Mouse (Mus musculus): Measurements from ENCODE around the gene Mrgprg. TPM values are rescaled to one million over a fixed set of nuclear protein-coding genes. Genes with fewer than 3 reads are reported as not detected.

Mrgprg gene
- not detected in 2 replicates for total RNA-seq (2017)

GRCm38 (mm10) chr7:143766893-143767292 is at the start of gene Mrgprg:
Mrgprg (minus strand) TSS chr7:143766993.
- ATAC-seq (replicated peaks in 1 of 2; ENCODE audit: insufficient read depth in 1 of 2, low FRiP score in 2 of 2, low TSS enrichment in 1 of 2, low read depth in 1 of 2, poor library complexity in 2 of 2, severe bottlenecking in 2 of 2) = no peak

- ATAC-seq (replicated peaks in 1 of 2; ENCODE audit: insufficient read depth in 1 of 2, low FRiP score in 2 of 2, low TSS enrichment in 1 of 2, low read depth in 1 of 2, poor library complexity in 2 of 2, severe bottlenecking in 2 of 2) = peak in 1 of 2 experiments; percentile 20; a peak in 1 of 4 replicates
Measured at GRCm38 (mm10) chr7:143808909-143809308, 42.1 kb upstream of the Mrgprg start.

GRCm38 (mm10) chr7:143805199-143805624 is 38.4 kb upstream of the Mrgprg start:
- ATAC-seq (replicated peaks in 1 of 2; ENCODE audit: insufficient read depth in 1 of 2, low FRiP score in 2 of 2, low TSS enrichment in 1 of 2, low read depth in 1 of 2, poor library complexity in 2 of 2, severe bottlenecking in 2 of 2) = no peak

GRCm38 (mm10) chr7:143801195-143802065 is 34.6 kb upstream of the Mrgprg start:
- no peak for ATAC-seq (replicated peaks in 1 of 2; ENCODE audit: insufficient read depth in 1 of 2, low FRiP score in 2 of 2, low TSS enrichment in 1 of 2, low read depth in 1 of 2, poor library complexity in 2 of 2, severe bottlenecking in 2 of 2)

GRCm38 (mm10) chr7:143800770-143801169 is 34.0 kb upstream of the Mrgprg start:
- no peak for ATAC-seq (replicated peaks in 1 of 2; ENCODE audit: insufficient read depth in 1 of 2, low FRiP score in 2 of 2, low TSS enrichment in 1 of 2, low read depth in 1 of 2, poor library complexity in 2 of 2, severe bottlenecking in 2 of 2)

- ATAC-seq (replicated peaks in 1 of 2; ENCODE audit: insufficient read depth in 1 of 2, low FRiP score in 2 of 2, low TSS enrichment in 1 of 2, low read depth in 1 of 2, poor library complexity in 2 of 2, severe bottlenecking in 2 of 2) = no peak
Measured at GRCm38 (mm10) chr7:143798783-143799182, 32.0 kb upstream of the Mrgprg start.

GRCm38 (mm10) chr7:143793121-143793520 is 26.3 kb upstream of the Mrgprg start:
- peak; percentile 65 to 66 for ATAC-seq (replicated peaks in 1 of 2; ENCODE audit: insufficient read depth in 1 of 2, low FRiP score in 2 of 2, low TSS enrichment in 1 of 2, low read depth in 1 of 2, poor library complexity in 2 of 2, severe bottlenecking in 2 of 2)

- ATAC-seq (replicated peaks in 1 of 2; ENCODE audit: insufficient read depth in 1 of 2, low FRiP score in 2 of 2, low TSS enrichment in 1 of 2, low read depth in 1 of 2, poor library complexity in 2 of 2, severe bottlenecking in 2 of 2) = no peak
Measured at GRCm38 (mm10) chr7:143792336-143792985, 25.7 kb upstream of the Mrgprg start.

- peak; percentile 41 to 59; a peak in 3 of 4 replicates for ATAC-seq (replicated peaks in 1 of 2; ENCODE audit: insufficient read depth in 1 of 2, low FRiP score in 2 of 2, low TSS enrichment in 1 of 2, low read depth in 1 of 2, poor library complexity in 2 of 2, severe bottlenecking in 2 of 2)
Measured at GRCm38 (mm10) chr7:143783996-143784829, 17.4 kb upstream of the Mrgprg start, which contains the start of gene Mrgpre. Mrgpre (minus strand) TSS chr7:143784500.

GRCm38 (mm10) chr7:143783378-143783995 is 16.7 kb upstream of the Mrgprg start:
- ATAC-seq (replicated peaks in 1 of 2; ENCODE audit: insufficient read depth in 1 of 2, low FRiP score in 2 of 2, low TSS enrichment in 1 of 2, low read depth in 1 of 2, poor library complexity in 2 of 2, severe bottlenecking in 2 of 2) = no peak

- ATAC-seq (replicated peaks in 1 of 2; ENCODE audit: insufficient read depth in 1 of 2, low FRiP score in 2 of 2, low TSS enrichment in 1 of 2, low read depth in 1 of 2, poor library complexity in 2 of 2, severe bottlenecking in 2 of 2) = no peak
Measured at GRCm38 (mm10) chr7:143777375-143777774, 10.6 kb upstream of the Mrgprg start.

GRCm38 (mm10) chr7:143776137-143776536 is 9.3 kb upstream of the Mrgprg start:
- ATAC-seq (replicated peaks in 1 of 2; ENCODE audit: insufficient read depth in 1 of 2, low FRiP score in 2 of 2, low TSS enrichment in 1 of 2, low read depth in 1 of 2, poor library complexity in 2 of 2, severe bottlenecking in 2 of 2) = no peak

GRCm38 (mm10) chr7:143769461-143769860 is 2.7 kb upstream of the Mrgprg start:
- ATAC-seq (replicated peaks in 1 of 2; ENCODE audit: insufficient read depth in 1 of 2, low FRiP score in 2 of 2, low TSS enrichment in 1 of 2, low read depth in 1 of 2, poor library complexity in 2 of 2, severe bottlenecking in 2 of 2) = no peak

GRCm38 (mm10) chr7:143768267-143768666 is 1.5 kb upstream of the Mrgprg start:
- no peak for ATAC-seq (replicated peaks in 1 of 2; ENCODE audit: insufficient read depth in 1 of 2, low FRiP score in 2 of 2, low TSS enrichment in 1 of 2, low read depth in 1 of 2, poor library complexity in 2 of 2, severe bottlenecking in 2 of 2)

GRCm38 (mm10) chr7:143764876-143765530 is 1.8 kb downstream of the Mrgprg start:
- ATAC-seq (replicated peaks in 1 of 2; ENCODE audit: insufficient read depth in 1 of 2, low FRiP score in 2 of 2, low TSS enrichment in 1 of 2, low read depth in 1 of 2, poor library complexity in 2 of 2, severe bottlenecking in 2 of 2) = peak; percentile 31 to 63; a peak in 3 of 4 replicates

GRCm38 (mm10) chr7:143763794-143764193 is 3.0 kb downstream of the Mrgprg start:
- peak; percentile 65; a peak in 3 of 4 replicates for ATAC-seq (replicated peaks in 1 of 2; ENCODE audit: insufficient read depth in 1 of 2, low FRiP score in 2 of 2, low TSS enrichment in 1 of 2, low read depth in 1 of 2, poor library complexity in 2 of 2, severe bottlenecking in 2 of 2)

- no peak for ATAC-seq (replicated peaks in 1 of 2; ENCODE audit: insufficient read depth in 1 of 2, low FRiP score in 2 of 2, low TSS enrichment in 1 of 2, low read depth in 1 of 2, poor library complexity in 2 of 2, severe bottlenecking in 2 of 2)
Measured at GRCm38 (mm10) chr7:143758956-143759355, 7.8 kb downstream of the Mrgprg start.

Measured in hematopoietic stem cell, adult 5-6 weeks (primary cell).